Mouse (Mus musculus) hindbrain, embryonic 11.5 days (tissue): ENCODE results near the gene Xpnpep3. TPM values are rescaled to one million over a fixed set of nuclear protein-coding genes. Genes with fewer than 3 reads are reported as not detected.

ENCODE experiments used
- ATAC-seq: fragments of 200-750 bp; cut with Nextera tagmentation; 2 replicates; pipeline ENCODE4 v1.8.0; 2017; ENCODE audit warnings: mild to moderate bottlenecking, moderate TSS enrichment, moderate library complexity; ENCODE audit not compliant: low FRiP score
- DNase-seq: peaks from one replicate; pipeline ENCODE4 v3.0.0-alpha.2; 2015; ENCODE audit warnings: low spot score
- H3K27ac ChIP-seq: fragments of 300-500 bp; sonication (generic); 2 replicates; pipeline ENCODE4 v1.5.1; 2014; ENCODE audit warnings: mild to moderate bottlenecking, low read depth, low read length
- H3K27me3 ChIP-seq: fragments of 300-500 bp; sonication (generic); 2 replicates; pipeline ENCODE4 v1.6.1; 2014; ENCODE audit warnings: mild to moderate bottlenecking, low read length, moderate library complexity, mixed read lengths; ENCODE audit not compliant: control insufficient read depth, insufficient read depth
- H3K36me3 ChIP-seq: fragments of 300-500 bp; sonication (generic); 2 replicates; pipeline ENCODE4 v1.6.1; 2014; ENCODE audit warnings: mild to moderate bottlenecking, low read length, moderate library complexity, mixed read lengths; ENCODE audit not compliant: control insufficient read depth, insufficient read depth
- H3K4me1 ChIP-seq: fragments of 300-500 bp; sonication (generic); replicated peaks from 2 replicates; pipeline ENCODE4 v1.6.1; 2014; ENCODE audit warnings: low read length, mixed read lengths; ENCODE audit not compliant: control insufficient read depth, insufficient read depth
- H3K4me2 ChIP-seq: fragments of 300-500 bp; sonication (generic); replicated peaks from 2 replicates; pipeline ENCODE4 v1.6.1; 2014; ENCODE audit warnings: mild to moderate bottlenecking, low read depth, low read length
- H3K4me3 ChIP-seq: fragments of 300-500 bp; sonication (generic); 2 replicates; pipeline ENCODE4 v1.5.1; 2014; ENCODE audit warnings: low read depth, low read length
- H3K9ac ChIP-seq: fragments of 300-500 bp; sonication (generic); 2 replicates; pipeline ENCODE4 v1.6.1; 2014; ENCODE audit warnings: low read depth, low read length
- H3K9me3 ChIP-seq: fragments of 300-500 bp; sonication (generic); 2 replicates; pipeline ENCODE4 v1.6.1; 2016; ENCODE audit warnings: low read length; ENCODE audit not compliant: control insufficient read depth
- WGBS: fragments of 180-500 bp; shearing (Covaris S2); extraction: QIAGEN DNeasy Blood & Tissue Kit; methylation state at CpG from one replicate; pipeline ENCODE4 v1.1.7; 2014; 5-methylcytosine and 5-hydroxymethylcytosine counted together
- polyA plus RNA-seq: library from polyadenylated mRNA; unstranded; fragments of >200 nt; fragmentation: Nextera tagmentation; extraction: Ambion mirVana; gene quantifications from 2 replicates; pipeline ENCODE4 v1.2.1, GENCODE M21; 2014

Xpnpep3 gene
- polyA plus RNA-seq, 1 experiment from 2014 or later = 6.8 TPM

GRCm38 (mm10) chr15:81461523-81461922, 61.6 kb downstream of the Xpnpep3 start:
- DNase-seq (no peak), ATAC-seq (no peak)
- Histone ChIP-seq H3K36me3 (no peaks in the 10 kb centered on the region), H3K9ac (no peak overlapping the region), H3K4me1 (no peaks in the 10 kb centered on the region), H3K9me3 (no peaks in the 10 kb centered on the region), H3K4me2 (no peak overlapping the region), H3K27ac (no peak overlapping the region), H3K27me3 (no peaks in the 10 kb centered on the region), H3K4me3 (no peak overlapping the region)
- WGBS = 85% methylated on average over 7 of the region's 7 CpGs

GRCm38 (mm10) chr15:81465016-81465660, 65.2 kb downstream of the Xpnpep3 start:
- H3K9me3 ChIP-seq = no peaks in the 10 kb centered on the region
- H3K27ac ChIP-seq = peak overlapping the region; percentile 82
- peak overlapping the region; percentile 70 for H3K4me2 ChIP-seq
- H3K9ac ChIP-seq = peak overlapping the region; percentile 70
- H3K4me1 ChIP-seq = no peaks in the 10 kb centered on the region
- ATAC-seq (no peak), DNase-seq (no peak)
- 79% methylated on average over 12 of the region's 12 CpGs for WGBS
- peak overlapping the region; percentile 71 for H3K4me3 ChIP-seq
- no peaks in the 10 kb centered on the region for H3K36me3 ChIP-seq
- H3K27me3 ChIP-seq = no peaks in the 10 kb centered on the region

GRCm38 (mm10) chr15:81465901-81466737, 66.2 kb downstream of the Xpnpep3 start, which contains the start of gene Rbx1:
TSS of gene Rbx1 (plus strand) at chr15:81466296.
- no peaks in the 10 kb centered on the region for H3K4me1 ChIP-seq
- H3K36me3 ChIP-seq = no peaks in the 10 kb centered on the region
- peak within 1 kb of the TSS; percentile 71 for H3K9ac ChIP-seq
- H3K27ac ChIP-seq = peak within 1 kb of the TSS; percentile 85
- H3K9me3 ChIP-seq = no peaks in the 10 kb centered on the region
- 1% methylated on average over 56 of the region's 62 CpGs for WGBS
- H3K4me2 ChIP-seq = peak within 1 kb of the TSS; percentile 70
- H3K27me3 ChIP-seq = no peaks in the 10 kb centered on the region
- DNase-seq (peak; percentile 99), ATAC-seq (peak; percentile 99)
- peak within 1 kb of the TSS; percentile 71 for H3K4me3 ChIP-seq

GRCm38 (mm10) chr15:81466738-81467113, 66.8 kb downstream of the Xpnpep3 start:
- Histone ChIP-seq H3K9ac (peak overlapping the region; percentile 71), H3K4me3 (peak overlapping the region; percentile 71), H3K9me3 (no peaks in the 10 kb centered on the region), H3K27me3 (no peaks in the 10 kb centered on the region), H3K36me3 (no peaks in the 10 kb centered on the region), H3K4me1 (no peaks in the 10 kb centered on the region), H3K4me2 (peak overlapping the region; percentile 50), H3K27ac (peak overlapping the region; percentile 85)
- 0% methylated on average over 15 of the region's 15 CpGs for WGBS
- DNase-seq (no peak), ATAC-seq (no peak)

- H3K9ac ChIP-seq = no peak overlapping the region
- no peak overlapping the region for H3K4me3 ChIP-seq
- no peak overlapping the region for H3K27ac ChIP-seq
- no peaks in the 10 kb centered on the region for H3K27me3 ChIP-seq
- DNase-seq = no peak
- H3K36me3 ChIP-seq = 0 out of 2 replicates have a peak, but pooled peaks cover 4% of the 10 kb centered on the region
- no peaks in the 10 kb centered on the region for H3K9me3 ChIP-seq
- no peaks in the 10 kb centered on the region for H3K4me1 ChIP-seq
- ATAC-seq = no peak
- 84% methylated on average over 8 of the region's 8 CpGs for WGBS
- no peak overlapping the region for H3K4me2 ChIP-seq
These were observed 70.8 kb downstream of the Xpnpep3 start for GRCm38 (mm10) chr15:81470735-81471134.

- 92% methylated on average over 5 of the region's 5 CpGs for WGBS
- Histone ChIP-seq H3K27me3 (no peaks in the 10 kb centered on the region), H3K4me1 (no peaks in the 10 kb centered on the region), H3K4me3 (no peak overlapping the region), H3K27ac (no peak overlapping the region), H3K9me3 (no peaks in the 10 kb centered on the region), H3K9ac (no peak overlapping the region), H3K4me2 (no peak overlapping the region), H3K36me3 (0 out of 2 replicates have a peak, but pooled peaks cover 4% of the 10 kb centered on the region)
- no peak for DNase-seq
- no peak for ATAC-seq
These were observed 72.3 kb downstream of the Xpnpep3 start for GRCm38 (mm10) chr15:81472256-81472655.

GRCm38 (mm10) chr15:81475654-81476053, 75.7 kb downstream of the Xpnpep3 start:
- 0 out of 2 replicates have a peak, but pooled peaks cover 4% of the 10 kb centered on the region for H3K36me3 ChIP-seq
- 48% methylated on average over 3 of the region's 3 CpGs for WGBS
- H3K9me3 ChIP-seq = no peaks in the 10 kb centered on the region
- no peaks in the 10 kb centered on the region for H3K4me1 ChIP-seq
- DNase-seq (peak; percentile 46), ATAC-seq (no peak)
- H3K27ac ChIP-seq = no peak overlapping the region
- no peaks in the 10 kb centered on the region for H3K27me3 ChIP-seq
- no peak overlapping the region for H3K4me3 ChIP-seq
- H3K4me2 ChIP-seq = no peak overlapping the region
- no peak overlapping the region for H3K9ac ChIP-seq

GRCm38 (mm10) chr15:81476597-81476996, 76.7 kb downstream of the Xpnpep3 start:
- no peaks in the 10 kb centered on the region for H3K9me3 ChIP-seq
- H3K27me3 ChIP-seq = no peaks in the 10 kb centered on the region
- no peak overlapping the region; the same call in 1 of the 2 replicates for H3K4me2 ChIP-seq
- no peaks in the 10 kb centered on the region for H3K4me1 ChIP-seq
- H3K9ac ChIP-seq = no peak overlapping the region
- H3K36me3 ChIP-seq = 0 out of 2 replicates have a peak, but pooled peaks cover 4% of the 10 kb centered on the region
- H3K4me3 ChIP-seq = no peak overlapping the region
- no peak overlapping the region for H3K27ac ChIP-seq
- WGBS = 2% methylated on average over 2 of the region's 2 CpGs
- peak; percentile 39 for DNase-seq
- ATAC-seq = no peak
